Mouse (Mus musculus) limb, embryonic 11.5 days (tissue): ENCODE results near the gene Mag. TPM values are rescaled to one million over a fixed set of nuclear protein-coding genes. Genes with fewer than 3 reads are reported as not detected.

ENCODE experiments used
- polyA plus RNA-seq: library from polyadenylated mRNA; unstranded; fragments of >200 nt; fragmentation: Nextera tagmentation; extraction: Ambion mirVana; gene quantifications from 2 replicates; pipeline ENCODE4 v1.2.1, GENCODE M21; 2014

Mag gene
- polyA plus RNA-seq, 1 experiment from 2014 or later, result 0.21 TPM

Other genes with a start within 250 kb of the Mag start
- gene Haus5, start 249.9 kb downstream of the Mag start, polyA plus RNA-seq, result 62.1 and 67.3 TPM in 2 replicates
- not detected in 2 replicates for gene Pmis2, start 243.3 kb downstream of the Mag start, polyA plus RNA-seq
- not detected in 2 replicates for gene 2200002J24Rik, start 215.9 kb downstream of the Mag start, polyA plus RNA-seq
- gene Atp4a, start 202.7 kb downstream of the Mag start, polyA plus RNA-seq, result 0.28 and 0.41 TPM in 2 replicates
- 143 and 149 TPM in 2 replicates for gene Tmem147, start 185.3 kb downstream of the Mag start, polyA plus RNA-seq
- gene Gapdhs, start 171.2 kb downstream of the Mag start, polyA plus RNA-seq, result 0.43 and 0.47 TPM in 2 replicates
- gene Sbsn, start 163.4 kb downstream of the Mag start, polyA plus RNA-seq, result 0.27 and 1.3 TPM in 2 replicates
- not detected in 2 replicates for gene Dmkn, start 151.1 kb downstream of the Mag start, polyA plus RNA-seq
- not detected in 2 replicates for gene Krtdap, start 127.0 kb downstream of the Mag start, polyA plus RNA-seq
- 0.10 TPM in 1 of 2 replicates, not detected in the other for gene Ffar2, start 91.1 kb downstream of the Mag start, polyA plus RNA-seq
- gene Ffar3, start 58.7 kb downstream of the Mag start, polyA plus RNA-seq, result 0.09 TPM in 1 of 2 replicates, not detected in the other
- gene Ffar1, start 53.3 kb downstream of the Mag start, polyA plus RNA-seq, result not detected in 2 replicates
- gene Cd22, start 34.5 kb downstream of the Mag start, polyA plus RNA-seq, result 0.65 TPM in 1 of 2 replicates, not detected in the other
- gene Hamp2, start 9.8 kb upstream of the Mag start, polyA plus RNA-seq, result not detected in 2 replicates
- not detected in 2 replicates for gene Hamp, start 29.2 kb upstream of the Mag start, polyA plus RNA-seq
- 25.5 and 29.7 TPM in 2 replicates for gene Usf2, start 41.9 kb upstream of the Mag start, polyA plus RNA-seq
- 25.7 and 27.5 TPM in 2 replicates for gene Lsr, start 58.6 kb upstream of the Mag start, polyA plus RNA-seq
- 0.81 and 1.2 TPM in 2 replicates for gene Fam187b, start 58.9 kb upstream of the Mag start, polyA plus RNA-seq
- gene Fxyd5, start 127.6 kb upstream of the Mag start, polyA plus RNA-seq, result 10.8 and 11.5 TPM in 2 replicates
- gene Fxyd7, start 136.6 kb upstream of the Mag start, polyA plus RNA-seq, result 2.9 and 3.1 TPM in 2 replicates
- 12.5 and 13.7 TPM in 2 replicates for gene Fxyd1, start 142.3 kb upstream of the Mag start, polyA plus RNA-seq
- 0.10 and 0.23 TPM in 2 replicates for gene Lgi4, start 144.5 kb upstream of the Mag start, polyA plus RNA-seq
- 12.9 and 17.5 TPM in 2 replicates for gene Fxyd3, start 161.8 kb upstream of the Mag start, polyA plus RNA-seq
- gene Hpn, start 200.4 kb upstream of the Mag start, polyA plus RNA-seq, result 2.2 and 2.3 TPM in 2 replicates
- 0.51 and 1.0 TPM in 2 replicates for gene Scn1b, start 212.1 kb upstream of the Mag start, polyA plus RNA-seq
- gene Gramd1a, start 241.0 kb upstream of the Mag start, polyA plus RNA-seq, result 86.9 and 87.2 TPM in 2 replicates